Mouse (Mus musculus): ENCODE results near the gene Ttll11. TPM values are rescaled to one million over a fixed set of nuclear protein-coding genes. Genes with fewer than 3 reads are reported as not detected.

Gene Ttll11
- polyA plus RNA-seq, 1 experiment from 2014 or later = 2.1 TPM

DNA sequence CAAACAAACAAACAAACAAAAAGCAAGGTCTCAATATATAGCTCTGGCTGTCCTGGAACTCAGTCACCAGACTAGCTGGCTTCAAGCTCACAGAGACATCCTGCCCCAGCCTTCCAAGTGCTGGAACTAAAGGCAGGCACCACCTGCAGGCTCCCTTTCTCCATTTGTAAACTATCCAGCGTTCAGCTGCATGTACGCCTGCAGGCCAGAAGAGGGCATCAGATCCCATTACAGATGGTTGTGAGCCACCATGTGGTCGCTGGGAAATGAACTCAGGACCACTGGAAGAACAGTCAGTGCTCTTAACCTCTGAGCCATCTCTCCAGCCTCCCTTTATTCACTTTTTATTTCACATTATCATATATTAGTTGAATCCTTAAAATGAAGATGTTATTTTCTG is 48.1 kb downstream of the Ttll11 start:
- no peak overlapping the region for H3K9ac ChIP-seq (replicated peaks; ENCODE audit: low read length)
- no peaks in the 10 kb centered on the region for H3K9me3 ChIP-seq (replicated peaks; ENCODE audit: control insufficient read depth, low read length)
- H3K4me1 ChIP-seq (ENCODE audit: control insufficient read depth, insufficient read depth, low read length) = no peaks in the 10 kb centered on the region
- no peaks in the 10 kb centered on the region for H3K36me3 ChIP-seq (replicated peaks; ENCODE audit: control insufficient read depth, insufficient read depth, low read depth, low read length)
- no peak overlapping the region for H3K4me3 ChIP-seq (ENCODE audit: low read depth, low read length)
- WGBS = 60% methylated on average over 3 of the region's 3 CpGs
- H3K27ac ChIP-seq (replicated peaks; ENCODE audit: low read depth, low read length) = no peak overlapping the region
- no peaks in the 10 kb centered on the region for H3K27me3 ChIP-seq (ENCODE audit: control insufficient read depth, insufficient read depth, low read length)
- no peak overlapping the region for H3K4me2 ChIP-seq (ENCODE audit: low read depth, low read length)
- DNase-seq (ENCODE audit: low spot score) (no peak), ATAC-seq (replicated peaks; ENCODE audit: insufficient number of reproducible peaks, low FRiP score, low TSS enrichment, low read depth) (no peak)

DNA sequence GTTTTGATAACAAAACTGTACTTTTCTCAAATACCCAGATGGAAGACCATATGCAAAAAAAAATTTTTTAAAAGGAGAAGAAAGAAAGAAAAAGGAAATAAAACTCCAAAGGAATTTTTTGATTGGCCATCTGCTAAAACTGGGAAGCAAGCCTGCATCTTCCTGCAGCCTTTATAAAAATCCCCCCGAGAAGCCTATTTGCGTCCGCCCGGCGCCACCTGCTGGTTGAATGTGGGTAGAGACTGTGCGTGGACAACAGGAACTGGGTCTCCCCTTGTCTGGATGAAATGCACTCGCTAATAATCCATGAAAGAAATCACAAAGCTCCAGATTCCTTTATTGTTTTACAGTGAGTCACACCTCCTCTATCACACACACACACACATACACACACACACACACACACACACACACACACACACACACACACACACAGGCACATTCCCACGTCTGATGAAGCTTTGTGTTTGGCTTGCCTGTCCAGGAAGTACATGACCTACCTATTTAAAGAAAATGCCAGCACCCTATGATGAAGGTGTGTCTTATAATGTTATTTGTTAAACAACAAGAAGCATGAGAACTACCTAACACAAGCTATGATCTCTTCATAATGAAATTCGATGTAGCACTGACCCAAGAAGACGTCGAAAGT is 49.1 kb downstream of the Ttll11 start:
- H3K4me3 ChIP-seq (ENCODE audit: low read depth, low read length) = no peak overlapping the region
- WGBS = 34% methylated on average over 11 of the region's 11 CpGs
- ATAC-seq (replicated peaks; ENCODE audit: insufficient number of reproducible peaks, low FRiP score, low TSS enrichment, low read depth) = no peak

DNA sequence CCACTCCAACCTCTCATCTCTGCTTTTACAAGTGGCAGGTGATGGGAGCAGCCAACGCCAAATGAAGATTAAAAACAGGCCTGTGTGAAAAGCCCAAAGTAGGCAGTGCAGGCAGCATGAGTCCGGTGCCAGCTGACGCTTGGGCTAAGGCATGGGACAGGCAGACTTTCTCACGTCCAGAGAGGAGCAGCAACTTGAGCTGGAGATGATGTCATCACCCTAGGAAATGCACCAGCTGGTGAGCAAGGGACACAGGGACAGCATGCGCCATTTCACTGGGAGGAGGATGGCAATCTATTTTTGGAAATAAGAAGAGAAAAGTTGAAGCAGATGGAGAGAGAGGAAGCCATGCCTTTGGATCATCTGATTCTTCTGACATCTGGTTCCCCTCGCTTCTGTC is 51.6 kb downstream of the Ttll11 start:
- H3K27ac ChIP-seq (replicated peaks; ENCODE audit: low read depth, low read length) = no peak overlapping the region
- H3K4me2 ChIP-seq (ENCODE audit: low read depth, low read length) = no peak overlapping the region
- no peaks in the 10 kb centered on the region for H3K27me3 ChIP-seq (ENCODE audit: control insufficient read depth, insufficient read depth, low read length)
- ATAC-seq (replicated peaks; ENCODE audit: insufficient number of reproducible peaks, low FRiP score, low TSS enrichment, low read depth) = no peak
- DNase-seq (ENCODE audit: low spot score) = no peak
- H3K4me1 ChIP-seq (ENCODE audit: control insufficient read depth, insufficient read depth, low read length) = no peaks in the 10 kb centered on the region
- no peak overlapping the region for H3K4me3 ChIP-seq (ENCODE audit: low read depth, low read length)
- no peaks in the 10 kb centered on the region for H3K36me3 ChIP-seq (replicated peaks; ENCODE audit: control insufficient read depth, insufficient read depth, low read depth, low read length)
- no peak overlapping the region for H3K9ac ChIP-seq (replicated peaks; ENCODE audit: low read length)
- WGBS = 67% methylated on average over 6 of the region's 6 CpGs
- no peaks in the 10 kb centered on the region for H3K9me3 ChIP-seq (replicated peaks; ENCODE audit: control insufficient read depth, low read length)

More for the DNA sequence above, 49.1 kb downstream of the Ttll11 start:
- no peaks in the 10 kb centered on the region for H3K27me3 ChIP-seq (ENCODE audit: control insufficient read depth, insufficient read depth, low read length)
- DNase-seq (ENCODE audit: low spot score) = peak; percentile 89
- no peak overlapping the region for H3K4me2 ChIP-seq (ENCODE audit: low read depth, low read length)
- no peaks in the 10 kb centered on the region for H3K36me3 ChIP-seq (replicated peaks; ENCODE audit: control insufficient read depth, insufficient read depth, low read depth, low read length)
- no peaks in the 10 kb centered on the region for H3K4me1 ChIP-seq (ENCODE audit: control insufficient read depth, insufficient read depth, low read length)
- H3K27ac ChIP-seq (replicated peaks; ENCODE audit: low read depth, low read length) = no peak overlapping the region
- no peaks in the 10 kb centered on the region for H3K9me3 ChIP-seq (replicated peaks; ENCODE audit: control insufficient read depth, low read length)
- no peak overlapping the region for H3K9ac ChIP-seq (replicated peaks; ENCODE audit: low read length)

DNA sequence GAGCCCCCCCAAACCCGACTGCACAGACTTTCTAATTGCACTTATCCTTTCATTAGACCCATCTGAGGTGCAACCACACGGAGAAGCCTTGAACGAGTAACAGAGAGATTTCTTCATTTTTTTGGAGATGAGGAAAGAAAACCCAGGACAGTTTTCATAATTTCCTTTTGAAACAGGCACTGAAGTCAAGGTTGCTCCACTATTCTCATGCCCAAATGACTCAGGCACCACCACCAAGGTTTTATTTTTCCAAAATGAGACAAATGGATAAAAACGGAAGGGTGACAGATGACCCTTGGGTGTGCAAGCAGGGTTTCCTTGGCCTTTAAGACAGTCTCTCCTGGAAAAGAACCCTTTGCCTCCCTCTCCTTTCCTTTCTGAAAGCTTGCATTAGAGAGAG is 54.8 kb downstream of the Ttll11 start:
- H3K4me1 ChIP-seq (ENCODE audit: control insufficient read depth, insufficient read depth, low read length) = no peaks in the 10 kb centered on the region
- H3K27ac ChIP-seq (replicated peaks; ENCODE audit: low read depth, low read length) = no peak overlapping the region
- no peak overlapping the region for H3K4me3 ChIP-seq (ENCODE audit: low read depth, low read length)
- H3K9me3 ChIP-seq (replicated peaks; ENCODE audit: control insufficient read depth, low read length) = no peaks in the 10 kb centered on the region
- DNase-seq (ENCODE audit: low spot score) (no peak), ATAC-seq (replicated peaks; ENCODE audit: insufficient number of reproducible peaks, low FRiP score, low TSS enrichment, low read depth) (no peak)
- H3K36me3 ChIP-seq (replicated peaks; ENCODE audit: control insufficient read depth, insufficient read depth, low read depth, low read length) = no peaks in the 10 kb centered on the region
- 74% methylated on average over 4 of the region's 4 CpGs for WGBS
- H3K9ac ChIP-seq (replicated peaks; ENCODE audit: low read length) = no peak overlapping the region
- H3K27me3 ChIP-seq (ENCODE audit: control insufficient read depth, insufficient read depth, low read length) = no peaks in the 10 kb centered on the region
- H3K4me2 ChIP-seq (ENCODE audit: low read depth, low read length) = no peak overlapping the region

GRCm38 (mm10) chr2:35922956-35923355 is 56.8 kb downstream of the Ttll11 start:
- Histone ChIP-seq H3K9ac (replicated peaks; ENCODE audit: low read length) (no peak overlapping the region), H3K27me3 (ENCODE audit: control insufficient read depth, insufficient read depth, low read length) (no peaks in the 10 kb centered on the region), H3K4me1 (ENCODE audit: control insufficient read depth, insufficient read depth, low read length) (no peaks in the 10 kb centered on the region), H3K27ac (replicated peaks; ENCODE audit: low read depth, low read length) (no peak overlapping the region), H3K36me3 (replicated peaks; ENCODE audit: control insufficient read depth, insufficient read depth, low read depth, low read length) (no peaks in the 10 kb centered on the region), H3K9me3 (replicated peaks; ENCODE audit: control insufficient read depth, low read length) (no peaks in the 10 kb centered on the region), H3K4me2 (ENCODE audit: low read depth, low read length) (no peak overlapping the region), H3K4me3 (ENCODE audit: low read depth, low read length) (no peak overlapping the region)
- WGBS = 85% methylated on average over 3 of the region's 3 CpGs
- no peak for DNase-seq (ENCODE audit: low spot score)
- ATAC-seq (replicated peaks; ENCODE audit: insufficient number of reproducible peaks, low FRiP score, low TSS enrichment, low read depth) = no peak

- H3K4me2 ChIP-seq (ENCODE audit: low read depth, low read length) = no peak overlapping the region
- no peaks in the 10 kb centered on the region for H3K36me3 ChIP-seq (replicated peaks; ENCODE audit: control insufficient read depth, insufficient read depth, low read depth, low read length)
- no peak overlapping the region for H3K4me3 ChIP-seq (ENCODE audit: low read depth, low read length)
- WGBS = 81% methylated on average over 4 of the region's 4 CpGs
- no peaks in the 10 kb centered on the region for H3K27me3 ChIP-seq (ENCODE audit: control insufficient read depth, insufficient read depth, low read length)
- DNase-seq (ENCODE audit: low spot score) (no peak), ATAC-seq (replicated peaks; ENCODE audit: insufficient number of reproducible peaks, low FRiP score, low TSS enrichment, low read depth) (no peak)
- no peak overlapping the region for H3K9ac ChIP-seq (replicated peaks; ENCODE audit: low read length)
- no peak overlapping the region for H3K27ac ChIP-seq (replicated peaks; ENCODE audit: low read depth, low read length)
- no peaks in the 10 kb centered on the region; the same call in 1 of the 2 replicates for H3K4me1 ChIP-seq (ENCODE audit: control insufficient read depth, insufficient read depth, low read length)
- H3K9me3 ChIP-seq (replicated peaks; ENCODE audit: control insufficient read depth, low read length) = no peaks in the 10 kb centered on the region
Measured at GRCm38 (mm10) chr2:35912090-35912489, 67.6 kb downstream of the Ttll11 start.

DNA sequence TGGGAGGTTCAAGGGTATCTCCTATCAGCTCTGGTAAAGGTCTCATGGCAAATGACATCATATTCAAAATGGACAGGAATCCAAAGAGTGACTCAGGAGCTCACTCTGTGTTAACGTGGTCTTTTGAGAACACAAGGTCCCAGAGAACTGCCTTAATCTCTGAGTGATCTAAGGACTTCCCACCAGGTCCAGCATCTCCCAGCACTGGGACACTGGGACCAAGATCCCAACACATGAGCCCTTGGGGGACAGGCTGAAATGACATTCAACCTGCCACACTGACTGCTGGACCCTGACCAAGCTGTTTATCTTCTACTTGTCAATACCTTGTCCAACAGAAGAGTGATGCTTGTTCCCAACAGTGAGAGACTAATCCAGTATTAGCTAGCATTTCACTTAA is 68.0 kb downstream of the Ttll11 start:
- WGBS = 86% methylated on average over 1 of the region's 1 CpGs
- Histone ChIP-seq H3K4me3 (ENCODE audit: low read depth, low read length) (no peak overlapping the region), H3K4me1 (ENCODE audit: control insufficient read depth, insufficient read depth, low read length) (no peaks in the 10 kb centered on the region; the same call in 1 of the 2 replicates), H3K9me3 (replicated peaks; ENCODE audit: control insufficient read depth, low read length) (no peaks in the 10 kb centered on the region), H3K27me3 (ENCODE audit: control insufficient read depth, insufficient read depth, low read length) (no peaks in the 10 kb centered on the region), H3K36me3 (replicated peaks; ENCODE audit: control insufficient read depth, insufficient read depth, low read depth, low read length) (no peaks in the 10 kb centered on the region), H3K27ac (replicated peaks; ENCODE audit: low read depth, low read length) (no peak overlapping the region), H3K9ac (replicated peaks; ENCODE audit: low read length) (no peak overlapping the region), H3K4me2 (ENCODE audit: low read depth, low read length) (no peak overlapping the region)
- ATAC-seq (replicated peaks; ENCODE audit: insufficient number of reproducible peaks, low FRiP score, low TSS enrichment, low read depth) = no peak
- no peak for DNase-seq (ENCODE audit: low spot score)

GRCm38 (mm10) chr2:35910740-35911139 is 69.0 kb downstream of the Ttll11 start:
- H3K4me2 ChIP-seq (ENCODE audit: low read depth, low read length) = no peak overlapping the region
- WGBS = 38% methylated on average over 9 of the region's 9 CpGs
- no peaks in the 10 kb centered on the region for H3K9me3 ChIP-seq (replicated peaks; ENCODE audit: control insufficient read depth, low read length)
- H3K36me3 ChIP-seq (replicated peaks; ENCODE audit: control insufficient read depth, insufficient read depth, low read depth, low read length) = no peaks in the 10 kb centered on the region
- peak; percentile 30 for DNase-seq (ENCODE audit: low spot score)
- H3K4me3 ChIP-seq (ENCODE audit: low read depth, low read length) = no peak overlapping the region
- no peak overlapping the region for H3K9ac ChIP-seq (replicated peaks; ENCODE audit: low read length)
- no peaks in the 10 kb centered on the region for H3K27me3 ChIP-seq (ENCODE audit: control insufficient read depth, insufficient read depth, low read length)
- no peak for ATAC-seq (replicated peaks; ENCODE audit: insufficient number of reproducible peaks, low FRiP score, low TSS enrichment, low read depth)
- H3K27ac ChIP-seq (replicated peaks; ENCODE audit: low read depth, low read length) = no peak overlapping the region
- H3K4me1 ChIP-seq (ENCODE audit: control insufficient read depth, insufficient read depth, low read length) = no peaks in the 10 kb centered on the region; the same call in 1 of the 2 replicates
